Comparison of ENCODE assay signal across 8 mouse cellular contexts in genomic region chr7:30347828-30348227, GRCm38 (mm10). TPM values are rescaled to one million over a fixed set of nuclear protein-coding genes. Genes with fewer than 3 reads are reported as not detected.
DNase-seq lines count a peak whose midpoint lies in the region; ATAC-seq and TF ChIP-seq lines count a peak whose summit lies in the region.

No protein-coding gene starts in this region.

- WGBS in kidney, embryonic 14.5 days = 2% methylated on average over 29 of the region's 30 CpGs
- WGBS in liver, adult 2 months = 3% methylated on average over 30 of the region's 30 CpGs
- WGBS in neural tube, embryonic 11.5 days = 2% methylated on average over 30 of the region's 30 CpGs

- H3K4me2 ChIP-seq in kidney, embryonic 14.5 days (replicated peaks; ENCODE audit: low read depth, low read length) = no peak overlapping the region
- H3K4me2 ChIP-seq in neural tube, embryonic 11.5 days (ENCODE audit: low read depth) = no peak overlapping the region

- peak; percentile 48; the same call in 1 of the 2 replicates for ATAC-seq in kidney, embryonic 14.5 days (ENCODE audit: low FRiP score, low TSS enrichment)
- ATAC-seq in neural tube, embryonic 11.5 days (ENCODE audit: insufficient read depth, low FRiP score, low TSS enrichment) = peak; percentile 67; the same call in 1 of the 2 replicates

- no peaks in the 10 kb centered on the region for H3K36me3 ChIP-seq in kidney, embryonic 14.5 days (ENCODE audit: control insufficient read depth, insufficient read depth, low read length)
- no peaks in the 10 kb centered on the region for H3K36me3 ChIP-seq in liver, adult 2 months (ENCODE audit: control insufficient read depth, insufficient read depth, low read length)
- no peaks in the 10 kb centered on the region for H3K36me3 ChIP-seq in neural tube, embryonic 11.5 days (ENCODE audit: control insufficient read depth, insufficient read depth, low read length)

- H3K79me2 ChIP-seq in liver, adult 2 months (ENCODE audit: control insufficient read depth, insufficient read depth, low read length) = no peaks in the 10 kb centered on the region

- H3K9me3 ChIP-seq in kidney, embryonic 14.5 days (ENCODE audit: control insufficient read depth, low read length) = no peaks in the 10 kb centered on the region
- H3K9me3 ChIP-seq in neural tube, embryonic 11.5 days (ENCODE audit: control insufficient read depth, low read length) = no peaks in the 10 kb centered on the region

- no peak overlapping the region for H3K27ac ChIP-seq in kidney, embryonic 14.5 days (ENCODE audit: low read depth, low read length)
- H3K27ac ChIP-seq in liver, adult 2 months (replicated peaks; ENCODE audit: insufficient read depth, low read depth, low read length) = no peak overlapping the region
- H3K27ac ChIP-seq in neural tube, embryonic 11.5 days (ENCODE audit: low read depth, low read length) = no peak overlapping the region

- H3K4me3 ChIP-seq in kidney, embryonic 14.5 days (ENCODE audit: low read length) = no peak overlapping the region
- H3K4me3 ChIP-seq in liver, adult 2 months (ENCODE audit: insufficient read depth, low read depth, low read length) = no peak overlapping the region
- no peak overlapping the region for H3K4me3 ChIP-seq in neural tube, embryonic 11.5 days (ENCODE audit: low read depth, low read length)

- no peak for TF ChIP-seq POLR2A in liver, adult 2 months (IDR thresholded peaks at IDR 0.05; ENCODE audit: extremely low read depth, insufficient read depth, low read length)

- peak; percentile 88 for TF ChIP-seq CTCF in liver, adult 2 months (IDR thresholded peaks at IDR 0.05; ENCODE audit: low read depth, low read length)

- H3K27me3 ChIP-seq in kidney, embryonic 14.5 days (ENCODE audit: control insufficient read depth, insufficient read depth, low read length) = peaks cover 5% of the 10 kb centered on the region; the same call in 1 of the 2 replicates
- no peaks in the 10 kb centered on the region for H3K27me3 ChIP-seq in liver, adult 2 months (ENCODE audit: control insufficient read depth, insufficient read depth, low read length)
- H3K27me3 ChIP-seq in neural tube, embryonic 11.5 days (ENCODE audit: control insufficient read depth, insufficient read depth, low read length) = peaks cover 7% of the 10 kb centered on the region; the same call in 1 of the 2 replicates

- H3K9ac ChIP-seq in kidney, embryonic 14.5 days (ENCODE audit: low read depth, low read length) = no peak overlapping the region
- H3K9ac ChIP-seq in liver, adult 2 months (ENCODE audit: low read depth, low read length) = no peak overlapping the region
- no peak overlapping the region; the same call in 1 of the 2 replicates for H3K9ac ChIP-seq in neural tube, embryonic 11.5 days (ENCODE audit: low read length)

- DNase-seq in 3T3-L1 (ENCODE audit: low read depth, low spot score) = peak; percentile 48
- peak; percentile 75 for DNase-seq in Muller cell, postnatal 12 days (ENCODE audit: inconsistent ontology term)
- DNase-seq in cerebellum, postnatal 14 days = peak; percentile 88
- peak; percentile 61 to 68 for DNase-seq in frontal cortex, postnatal 25 days (ENCODE audit: low spot score in 2 of 2)
- peak; percentile 24 for DNase-seq in liver, adult 2 months (ENCODE audit: extremely low read depth, low read depth, low spot score)
- DNase-seq in neural tube, embryonic 11.5 days (ENCODE audit: low spot score) = peak; percentile 89
- peak; percentile 72 for DNase-seq in testis, postnatal 14 days (ENCODE audit: low spot score)

- H3K4me1 ChIP-seq in kidney, embryonic 14.5 days (ENCODE audit: control insufficient read depth, insufficient read depth, low read length) = no peaks in the 10 kb centered on the region
- H3K4me1 ChIP-seq in liver, adult 2 months (ENCODE audit: control insufficient read depth, insufficient read depth, low read length) = no peaks in the 10 kb centered on the region
- H3K4me1 ChIP-seq in neural tube, embryonic 11.5 days (ENCODE audit: control insufficient read depth, insufficient read depth, low read length) = no peaks in the 10 kb centered on the region

RNA-seq across cellular contexts. Expression of gene Lrfn3, which starts 14.7 kb away (rescaled TPM):
- 5.8 and 7.2 TPM in 2 replicates for polyA plus RNA-seq in kidney, embryonic 14.5 days (2014; fragmentation: Nextera tagmentation; extraction: Ambion mirVana)
- 0.74 and 1.7 TPM in 2 replicates for total RNA-seq in liver, adult 2 months (2014; rRNA removed)
- 12.9 and 22.2 TPM in 2 replicates for polyA plus RNA-seq in liver, adult 2 months (2012; rRNA removed)
- polyA plus RNA-seq in neural tube, embryonic 11.5 days (2014; fragmentation: Nextera tagmentation; extraction: Ambion mirVana) = 6.3 TPM in 2 replicates

RNA-seq across cellular contexts. Expression of gene Sdhaf1, which starts 24.1 kb away (rescaled TPM):
- polyA plus RNA-seq in kidney, embryonic 14.5 days (2014; fragmentation: Nextera tagmentation; extraction: Ambion mirVana) = 20.6 and 21.5 TPM in 2 replicates
- 4.0 and 4.4 TPM in 2 replicates for total RNA-seq in liver, adult 2 months (2014; rRNA removed)
- polyA plus RNA-seq in liver, adult 2 months (2012; rRNA removed) = 15.8 and 16.2 TPM in 2 replicates
- polyA plus RNA-seq in neural tube, embryonic 11.5 days (2014; fragmentation: Nextera tagmentation; extraction: Ambion mirVana) = 23.1 and 26.5 TPM in 2 replicates

RNA-seq across cellular contexts. Expression of gene E130208F15Rik, which starts 26.3 kb away (rescaled TPM):
- not detected in 2 replicates for polyA plus RNA-seq in kidney, embryonic 14.5 days (2014; fragmentation: Nextera tagmentation; extraction: Ambion mirVana)
- total RNA-seq in liver, adult 2 months (2014; rRNA removed) = 0.18 and 0.34 TPM in 2 replicates
- 0.06 and 0.39 TPM in 2 replicates for polyA plus RNA-seq in liver, adult 2 months (2012; rRNA removed)
- polyA plus RNA-seq in neural tube, embryonic 11.5 days (2014; fragmentation: Nextera tagmentation; extraction: Ambion mirVana) = not detected in 2 replicates

RNA-seq across cellular contexts. Expression of gene Syne4, which starts 33.2 kb away (rescaled TPM):
- polyA plus RNA-seq in kidney, embryonic 14.5 days (2014; fragmentation: Nextera tagmentation; extraction: Ambion mirVana) = 43.5 and 72.9 TPM in 2 replicates
- total RNA-seq in liver, adult 2 months (2014; rRNA removed) = 1.7 and 3.5 TPM in 2 replicates
- polyA plus RNA-seq in liver, adult 2 months (2012; rRNA removed) = 2.2 and 4.9 TPM in 2 replicates
- 16.6 and 18.1 TPM in 2 replicates for polyA plus RNA-seq in neural tube, embryonic 11.5 days (2014; fragmentation: Nextera tagmentation; extraction: Ambion mirVana)

RNA-seq across cellular contexts. Expression of gene Alkbh6, which starts 39.3 kb away (rescaled TPM):
- polyA plus RNA-seq in kidney, embryonic 14.5 days (2014; fragmentation: Nextera tagmentation; extraction: Ambion mirVana) = 85.5 and 112 TPM in 2 replicates
- 15.0 and 16.8 TPM in 2 replicates for total RNA-seq in liver, adult 2 months (2014; rRNA removed)
- 38.7 and 51.4 TPM in 2 replicates for polyA plus RNA-seq in liver, adult 2 months (2012; rRNA removed)
- 87.4 and 94.0 TPM in 2 replicates for polyA plus RNA-seq in neural tube, embryonic 11.5 days (2014; fragmentation: Nextera tagmentation; extraction: Ambion mirVana)

Comparison
In these comparisons a context has a peak if more than half of its experiments do, and no peak if none do; other contexts are left out.
1. DNase-seq: peak in every context shown above with its lines; median percentile 89 in neural tube, embryonic 11.5 days; 88 in cerebellum, postnatal 14 days; 75 in Muller cell, postnatal 12 days; 72 in testis, postnatal 14 days; 64 in frontal cortex, postnatal 25 days; 48 in 3T3-L1; 24 in liver, adult 2 months.